Mouse (Mus musculus) kidney, postnatal 4 days (tissue): ENCODE measurements around the gene Haus7.
"Not testable (repeated sequence)": the region's sequence is repeated elsewhere in the genome, so short reads cannot be mapped to it uniquely, and the experiment has no call there.

Experiments used
- DNase-seq, 2 experiments: peaks; one replicate each; pipeline ENCODE4 v3.0.0; 2021; ENCODE audit warnings: mixed read lengths in 2 of 2

The Haus7 gene

GRCm38 (mm10) chrX:73465483-73466186 lies 6.8 kb upstream of the Haus7 start:
- DNase-seq: peak; percentile 30 to 42

GRCm38 (mm10) chrX:73460792-73461191 lies 1.9 kb upstream of the Haus7 start:
- no peak for DNase-seq

GRCm38 (mm10) chrX:73451949-73452348 lies 6.9 kb downstream of the Haus7 start:
- DNase-seq: peak; percentile 84 to 85

GRCm38 (mm10) chrX:73441428-73441827 lies 17.4 kb downstream of the Haus7 start:
- DNase-seq: no peak

GRCm38 (mm10) chrX:73435252-73435651 lies 23.6 kb downstream of the Haus7 start, which contains the start of gene Trex2:
Gene Trex2, minus strand, starts transcription at chrX:73435344.
- no peak for DNase-seq

GRCm38 (mm10) chrX:73432850-73433249 lies 26.0 kb downstream of the Haus7 start:
- DNase-seq: no peak

GRCm38 (mm10) chrX:73430036-73430435 lies 28.8 kb downstream of the Haus7 start:
- no peak for DNase-seq

- DNase-seq: no peak
Measured at GRCm38 (mm10) chrX:73412767-73413166, 46.1 kb downstream of the Haus7 start.

GRCm38 (mm10) chrX:73410880-73411517 lies 47.8 kb downstream of the Haus7 start, which contains the start of gene Zfp92:
Gene Zfp92, plus strand, starts transcription at chrX:73411096.
- DNase-seq: peak; percentile 10 to 13

- no peak for DNase-seq
Measured at GRCm38 (mm10) chrX:73401616-73402015, 57.2 kb downstream of the Haus7 start.

GRCm38 (mm10) chrX:73400951-73401350 lies 57.9 kb downstream of the Haus7 start:
- no peak for DNase-seq

- DNase-seq: not testable (repeated sequence)
Measured at GRCm38 (mm10) chrX:73398636-73399035, 60.2 kb downstream of the Haus7 start, which contains the start of gene Gm18336. Gene Gm18336, minus strand, starts transcription at chrX:73398736.

- DNase-seq: no peak
Measured at GRCm38 (mm10) chrX:73396446-73396845, 62.4 kb downstream of the Haus7 start.

GRCm38 (mm10) chrX:73391481-73391880 lies 67.4 kb downstream of the Haus7 start:
- no peak for DNase-seq
